Mouse (Mus musculus): ENCODE data around the gene Kif7.

Gene Kif7

GRCm38 (mm10) chr7:79721386-79721977 lies 6.0 kb upstream of the Kif7 start:
- in situ Hi-C loops (cut with MboI, MseI), result no loop called here

- in situ Hi-C loops (cut with MboI, MseI), result no loop called here
Measured at GRCm38 (mm10) chr7:79710831-79711230, 4.7 kb downstream of the Kif7 start.

GRCm38 (mm10) chr7:79710130-79710607 lies 5.4 kb downstream of the Kif7 start:
- in situ Hi-C loops (cut with MboI, MseI), result no loop called here

GRCm38 (mm10) chr7:79705210-79705609 lies 10.3 kb downstream of the Kif7 start:
- in situ Hi-C loops (cut with MboI, MseI), result loop anchor here (5.0 kb wide), 1 partner anchor 73 kb away; no protein-coding TSS in a partner anchor

- in situ Hi-C loops (cut with MboI, MseI), result no loop called here
Measured at GRCm38 (mm10) chr7:79702755-79703154, 12.8 kb downstream of the Kif7 start.

GRCm38 (mm10) chr7:79696495-79696894 lies 19.0 kb downstream of the Kif7 start:
- in situ Hi-C loops (cut with MboI, MseI), result no loop called here

- in situ Hi-C loops (cut with MboI, MseI), result no loop called here
Measured at GRCm38 (mm10) chr7:79680231-79680630, 35.3 kb downstream of the Kif7 start.

GRCm38 (mm10) chr7:79679186-79679585 lies 36.3 kb downstream of the Kif7 start:
- in situ Hi-C loops (cut with MboI, MseI), result no loop called here

- in situ Hi-C loops (cut with MboI, MseI), result no loop called here
Measured at GRCm38 (mm10) chr7:79670900-79671604, 44.5 kb downstream of the Kif7 start.

- in situ Hi-C loops (cut with MboI, MseI), result no loop called here
Measured at GRCm38 (mm10) chr7:79666690-79667089, 48.8 kb downstream of the Kif7 start.

- in situ Hi-C loops (cut with MboI, MseI), result no loop called here
Measured at GRCm38 (mm10) chr7:79661253-79661890, 54.1 kb downstream of the Kif7 start.

- in situ Hi-C loops (cut with MboI, MseI), result no loop called here
Measured at GRCm38 (mm10) chr7:79660291-79661150, 55.0 kb downstream of the Kif7 start.

GRCm38 (mm10) chr7:79659578-79660290 lies 55.8 kb downstream of the Kif7 start, which contains the start of gene Ticrr:
Gene Ticrr (plus strand): TSS chr7:79660196.
- in situ Hi-C loops (cut with MboI, MseI), result no loop called here

- in situ Hi-C loops (cut with MboI, MseI), result no loop called here
Measured at GRCm38 (mm10) chr7:79654586-79654985, 60.9 kb downstream of the Kif7 start.

- in situ Hi-C loops (cut with MboI, MseI), result no loop called here
Measured at GRCm38 (mm10) chr7:79654185-79654584, 61.3 kb downstream of the Kif7 start.

GRCm38 (mm10) chr7:79649005-79649404 lies 66.5 kb downstream of the Kif7 start:
- in situ Hi-C loops (cut with MboI, MseI), result no loop called here
